Comparison of ENCODE assay signal across 21 mouse cellular contexts in genomic region chr11:23299910-23300309, GRCm38 (mm10). TPM values are rescaled to one million over a fixed set of nuclear protein-coding genes. Genes with fewer than 3 reads are reported as not detected.
DNase-seq lines count a peak whose midpoint lies in the region; ATAC-seq and TF ChIP-seq lines count a peak whose summit lies in the region.
"Had no signal": no experiment of that assay in that cellular context is flagged by ENCODE, and none has a peak within 500 bp of the region (broad histone marks: within the 10 kb centered on the region; RNA-seq: fewer than 3 reads in every experiment).

No protein-coding gene starts in this region.

- no peak overlapping the region for H3K4me3 ChIP-seq in kidney, embryonic 14.5 days (ENCODE audit: low read length)
- H3K4me3 ChIP-seq in midbrain, postnatal 0 days (ENCODE audit: low read depth, low read length): no peak overlapping the region
- H3K4me3 ChIP-seq in midbrain, embryonic 14.5 days (replicated peaks; ENCODE audit: low read depth, low read length): no peak overlapping the region
- no peak overlapping the region for H3K4me3 ChIP-seq in forebrain, embryonic 15.5 days
- H3K4me3 ChIP-seq: embryonic facial prominence, embryonic 15.5 days; heart, adult 2 months; hindbrain, embryonic 10.5 days; midbrain, embryonic 10.5 days; myocyte had no signal

- no peak overlapping the region for H3K4me2 ChIP-seq in kidney, embryonic 14.5 days (replicated peaks; ENCODE audit: low read depth, low read length)
- no peak overlapping the region for H3K4me2 ChIP-seq in midbrain, postnatal 0 days (ENCODE audit: low read depth, low read length, poor library complexity, severe bottlenecking)
- no peak overlapping the region for H3K4me2 ChIP-seq in midbrain, embryonic 14.5 days (ENCODE audit: low read length)
- no peak overlapping the region for H3K4me2 ChIP-seq in forebrain, embryonic 15.5 days (replicated peaks)
- H3K4me2 ChIP-seq: embryonic facial prominence, embryonic 15.5 days had no signal

- no peak for TF ChIP-seq CTCF in midbrain, postnatal 0 days (IDR thresholded peaks at IDR 0.05)

- peaks cover 33% of the 10 kb centered on the region for H3K36me3 ChIP-seq in kidney, embryonic 14.5 days (ENCODE audit: control insufficient read depth, insufficient read depth, low read length)
- H3K36me3 ChIP-seq in midbrain, postnatal 0 days (ENCODE audit: insufficient read depth, low read length): peaks cover 15% of the 10 kb centered on the region
- H3K36me3 ChIP-seq in midbrain, embryonic 14.5 days (ENCODE audit: control insufficient read depth, insufficient read depth, low read length): peaks cover 33% of the 10 kb centered on the region
- H3K36me3 ChIP-seq in forebrain, embryonic 15.5 days: peaks cover 34% of the 10 kb centered on the region

- no peaks in the 10 kb centered on the region for H3K27me3 ChIP-seq in kidney, embryonic 14.5 days (ENCODE audit: control insufficient read depth, insufficient read depth, low read length)
- no peaks in the 10 kb centered on the region for H3K27me3 ChIP-seq in midbrain, postnatal 0 days (ENCODE audit: insufficient read depth, low read length)
- no peaks in the 10 kb centered on the region for H3K27me3 ChIP-seq in midbrain, embryonic 14.5 days (ENCODE audit: control insufficient read depth, insufficient read depth, low read length)
- no peaks in the 10 kb centered on the region for H3K27me3 ChIP-seq in forebrain, embryonic 15.5 days
- H3K27me3 ChIP-seq: embryonic facial prominence, embryonic 15.5 days; Patski had no signal

- no peak overlapping the region for H3K27ac ChIP-seq in kidney, embryonic 14.5 days (ENCODE audit: low read depth, low read length)
- H3K27ac ChIP-seq in midbrain, postnatal 0 days (ENCODE audit: low read depth, low read length): no peak overlapping the region
- no peak overlapping the region for H3K27ac ChIP-seq in midbrain, embryonic 14.5 days (replicated peaks; ENCODE audit: low read depth, low read length)
- H3K27ac ChIP-seq in forebrain, embryonic 15.5 days (replicated peaks): no peak overlapping the region
- H3K27ac ChIP-seq: embryonic facial prominence, embryonic 15.5 days; heart, adult 2 months; hindbrain, embryonic 10.5 days; liver, embryonic 14.5 days; midbrain, embryonic 10.5 days had no signal

- no peaks in the 10 kb centered on the region for H3K9me3 ChIP-seq in kidney, embryonic 14.5 days (ENCODE audit: control insufficient read depth, low read length)
- H3K9me3 ChIP-seq in midbrain, postnatal 0 days (ENCODE audit: low read length): no peaks in the 10 kb centered on the region
- H3K9me3 ChIP-seq in midbrain, embryonic 14.5 days (ENCODE audit: control insufficient read depth, low read length): no peaks in the 10 kb centered on the region
- H3K9me3 ChIP-seq in forebrain, embryonic 15.5 days: no peaks in the 10 kb centered on the region
- H3K9me3 ChIP-seq: embryonic facial prominence, embryonic 15.5 days; hindbrain, embryonic 10.5 days; midbrain, embryonic 10.5 days had no signal

- no peak for DNase-seq in kidney, postnatal 14 days
- DNase-seq in midbrain, postnatal 0 days (ENCODE audit: low spot score): no peak
- no peak for DNase-seq in midbrain, embryonic 14.5 days
- no peak for DNase-seq in urinary bladder, postnatal 14 days (ENCODE audit: low spot score)
- DNase-seq in adrenal gland, postnatal 36 days: no peak
- DNase-seq: adrenal gland, postnatal 14 days; B cell, adult 2 months; cerebellum, postnatal 10 days; gastrocnemius, postnatal 10 days; heart, adult 2 months; kidney, adult 18-20 months; thymus, postnatal 4 days had no signal

- ATAC-seq in kidney, embryonic 14.5 days (ENCODE audit: low FRiP score, low TSS enrichment): peak; percentile 24; the same call in 1 of the 2 replicates
- ATAC-seq in midbrain, postnatal 0 days (ENCODE audit: low FRiP score): peak; percentile 24; the same call in 1 of the 2 replicates
- no peak for ATAC-seq in midbrain, embryonic 14.5 days (ENCODE audit: low FRiP score, low TSS enrichment)
- ATAC-seq in forebrain, embryonic 15.5 days (replicated peaks): peak; percentile 21; the same call in 1 of the 2 replicates
- ATAC-seq: activated CD4-positive, CD25-positive, alpha-beta regulatory T cell, adult 4 months; Patski had no signal

- H3K4me1 ChIP-seq in kidney, embryonic 14.5 days (ENCODE audit: control insufficient read depth, insufficient read depth, low read length): no peaks in the 10 kb centered on the region
- H3K4me1 ChIP-seq in midbrain, postnatal 0 days (ENCODE audit: insufficient read depth, low read length): no peaks in the 10 kb centered on the region
- H3K4me1 ChIP-seq in midbrain, embryonic 14.5 days (ENCODE audit: control insufficient read depth, insufficient read depth, low read length): no peaks in the 10 kb centered on the region
- H3K4me1 ChIP-seq in forebrain, embryonic 15.5 days: no peaks in the 10 kb centered on the region
- H3K4me1 ChIP-seq: embryonic facial prominence, embryonic 15.5 days; hindbrain, embryonic 10.5 days had no signal

- H3K9ac ChIP-seq in kidney, embryonic 14.5 days (ENCODE audit: low read depth, low read length): no peak overlapping the region
- H3K9ac ChIP-seq in midbrain, postnatal 0 days (replicated peaks; ENCODE audit: low read length, poor library complexity, severe bottlenecking): no peak overlapping the region
- no peak overlapping the region for H3K9ac ChIP-seq in midbrain, embryonic 14.5 days (replicated peaks; ENCODE audit: low read length)
- H3K9ac ChIP-seq in forebrain, embryonic 15.5 days (replicated peaks): no peak overlapping the region
- H3K9ac ChIP-seq: embryonic facial prominence, embryonic 15.5 days; liver, embryonic 14.5 days had no signal

- 90% methylated on average over 1 of the region's 1 CpGs for WGBS in kidney, embryonic 14.5 days
- WGBS in midbrain, postnatal 0 days: 91% methylated on average over 1 of the region's 1 CpGs
- 100% methylated on average over 1 of the region's 1 CpGs for WGBS in midbrain, embryonic 14.5 days
- 88% methylated on average over 1 of the region's 1 CpGs for WGBS in forebrain, embryonic 15.5 days

RNA-seq across cellular contexts. Expression of gene Usp34, which starts 6.8 kb away (rescaled TPM):
- polyA plus RNA-seq in kidney, embryonic 14.5 days (2014; fragmentation: Nextera tagmentation; extraction: Ambion mirVana): 33.9 and 45.5 TPM in 2 replicates
- total RNA-seq in midbrain, postnatal 0 days (2014; rRNA removed): 107 and 140 TPM in 2 replicates
- polyA plus RNA-seq in midbrain, postnatal 0 days (2015; fragmentation: Nextera tagmentation; extraction: Ambion mirVana): 24.1 and 30.2 TPM in 2 replicates
- polyA plus RNA-seq in midbrain, embryonic 14.5 days (2014; fragmentation: Nextera tagmentation; extraction: Ambion mirVana): 57.8 and 59.8 TPM in 2 replicates
- 31.1 and 32.6 TPM in 2 replicates for polyA plus RNA-seq in forebrain, embryonic 15.5 days (2015; fragmentation: Nextera tagmentation; extraction: Ambion mirVana)
- 10 to 100 TPM; 65.8 to 68.1 TPM for total RNA-seq in adrenal gland, postnatal 36 days (2021)

RNA-seq across cellular contexts. Expression of gene Xpo1, which starts 44.1 kb away (rescaled TPM):
- 77.9 and 149 TPM in 2 replicates for polyA plus RNA-seq in kidney, embryonic 14.5 days (2014; fragmentation: Nextera tagmentation; extraction: Ambion mirVana)
- total RNA-seq in midbrain, postnatal 0 days (2014; rRNA removed): 65.1 and 86.5 TPM in 2 replicates
- 37.4 and 44.0 TPM in 2 replicates for polyA plus RNA-seq in midbrain, postnatal 0 days (2015; fragmentation: Nextera tagmentation; extraction: Ambion mirVana)
- polyA plus RNA-seq in midbrain, embryonic 14.5 days (2014; fragmentation: Nextera tagmentation; extraction: Ambion mirVana): 69.0 and 110 TPM in 2 replicates
- polyA plus RNA-seq in forebrain, embryonic 15.5 days (2015; fragmentation: Nextera tagmentation; extraction: Ambion mirVana): 94.2 and 97.0 TPM in 2 replicates
- 10 to 100 TPM; 66.4 to 76.3 TPM for total RNA-seq in adrenal gland, postnatal 36 days (2021)
